9 mouse cellular contexts compared by ENCODE assay signal in genomic region chr3:21988010-21988531, GRCm38 (mm10).
A peak's percentile ranks its signal among the peaks of the same experiment; 100 is the strongest.
DNase-seq lines count a peak whose midpoint lies in the region; ATAC-seq and TF ChIP-seq lines count a peak whose summit lies in the region.
"Had no signal": no experiment of that assay in that cellular context is flagged by ENCODE, and none has a peak within 500 bp of the region (broad histone marks: within the 10 kb centered on the region; RNA-seq: fewer than 3 reads in every experiment).

No protein-coding gene starts in this region.

- peak overlapping the region; percentile 67 for H3K27ac ChIP-seq in heart, embryonic 16.5 days (ENCODE audit: low read length)
- peak overlapping the region; percentile 96 for H3K27ac ChIP-seq in bone marrow, adult 2 months (ENCODE audit: control insufficient read depth, insufficient read depth, low read depth, low read length, poor library complexity)
- H3K27ac ChIP-seq in liver, adult 2 months (replicated peaks; ENCODE audit: insufficient read depth, low read depth, low read length), result peak overlapping the region; percentile 30
- H3K27ac ChIP-seq in spleen, adult 2 months (ENCODE audit: insufficient read depth, low read length), result peak overlapping the region; percentile 96
- H3K27ac ChIP-seq: neural tube, embryonic 13.5 days had no signal

- H3K36me3 ChIP-seq in heart, embryonic 16.5 days (ENCODE audit: control insufficient read depth, insufficient read depth), result no peaks in the 10 kb centered on the region
- H3K36me3 ChIP-seq in liver, adult 2 months (ENCODE audit: control insufficient read depth, insufficient read depth, low read length), result no peaks in the 10 kb centered on the region
- no peaks in the 10 kb centered on the region for H3K36me3 ChIP-seq in spleen, adult 2 months (ENCODE audit: control insufficient read depth, insufficient read depth, low read length)
- H3K36me3 ChIP-seq: neural tube, embryonic 13.5 days had no signal

- peak; percentile 57 for ATAC-seq in heart, embryonic 16.5 days (replicated peaks; ENCODE audit: extremely low read depth, insufficient read depth, low FRiP score)
- no peak for ATAC-seq in cerebellum, adult (ENCODE audit: insufficient number of reproducible peaks, low FRiP score, low TSS enrichment)

- no peaks in the 10 kb centered on the region for H3K9me3 ChIP-seq in heart, embryonic 16.5 days (replicated peaks; ENCODE audit: control insufficient read depth, low read length)
- H3K9me3 ChIP-seq: neural tube, embryonic 13.5 days had no signal

- no peak for TF ChIP-seq CTCF in bone marrow, adult 2 months (IDR thresholded peaks at IDR 0.05; ENCODE audit: control insufficient read depth, insufficient read depth, low read length)
- no peak for TF ChIP-seq CTCF in liver, adult 2 months (IDR thresholded peaks at IDR 0.05; ENCODE audit: low read depth, low read length)
- TF ChIP-seq CTCF in spleen, adult 2 months (IDR thresholded peaks at IDR 0.05; ENCODE audit: extremely low read depth, insufficient read depth, insufficient read length, insufficient replicate concordance), result no peak

- H3K9ac ChIP-seq in heart, embryonic 16.5 days (ENCODE audit: low read length), result no peak overlapping the region
- H3K9ac ChIP-seq in liver, adult 2 months (ENCODE audit: low read depth, low read length), result no peak overlapping the region
- H3K9ac ChIP-seq: neural tube, embryonic 13.5 days had no signal

- no peak overlapping the region for H3K4me2 ChIP-seq in heart, embryonic 16.5 days (ENCODE audit: low read depth, low read length)
- H3K4me2 ChIP-seq: neural tube, embryonic 13.5 days had no signal

- H3K79me2 ChIP-seq in liver, adult 2 months (ENCODE audit: control insufficient read depth, insufficient read depth, low read length), result no peaks in the 10 kb centered on the region

- WGBS in heart, embryonic 16.5 days, result 64% methylated on average over 8 of the region's 8 CpGs
- WGBS in bone marrow, adult 2 months, result under 1% methylated on average over 8 of the region's 8 CpGs
- 31% methylated on average over 8 of the region's 8 CpGs for WGBS in liver, adult 2 months
- 4% methylated on average over 8 of the region's 8 CpGs for WGBS in spleen, adult 2 months

- no peak for DNase-seq in heart, adult 18-20 months
- peak; percentile 58 for DNase-seq in liver, adult 2 months (ENCODE audit: extremely low read depth, low read depth, low spot score)
- DNase-seq in spleen, adult 2 months (ENCODE audit: low read depth in 1 of 2, low spot score in 2 of 2), result peak in 1 of 2 experiments; percentile 57
- no peak for DNase-seq in cerebellum, postnatal 4 days (ENCODE audit: low spot score in 2 of 2)
- DNase-seq in adrenal gland, postnatal 4 days (ENCODE audit: low spot score in 2 of 2), result no peak

- no peak for TF ChIP-seq POLR2A in bone marrow, adult 2 months (IDR thresholded peaks at IDR 0.05; ENCODE audit: borderline replicate concordance, control insufficient read depth, low read depth, low read length)
- TF ChIP-seq POLR2A in liver, adult 2 months (IDR thresholded peaks at IDR 0.05; ENCODE audit: extremely low read depth, insufficient read depth, low read length), result no peak
- TF ChIP-seq POLR2A in spleen, adult 2 months (IDR thresholded peaks at IDR 0.05; ENCODE audit: low read depth, low read length), result no peak; the same call in 1 of the 2 replicates

- H3K27me3 ChIP-seq in heart, embryonic 16.5 days (ENCODE audit: control insufficient read depth, insufficient read depth, low read length), result no peaks in the 10 kb centered on the region
- H3K27me3 ChIP-seq in liver, adult 2 months (ENCODE audit: control insufficient read depth, insufficient read depth, low read length), result no peaks in the 10 kb centered on the region
- no peaks in the 10 kb centered on the region for H3K27me3 ChIP-seq in spleen, adult 2 months (ENCODE audit: control insufficient read depth, insufficient read depth, low read length)
- H3K27me3 ChIP-seq: neural tube, embryonic 13.5 days had no signal

- H3K4me1 ChIP-seq in heart, embryonic 16.5 days (ENCODE audit: control insufficient read depth, insufficient read depth, low read length), result peaks cover 2% of the 10 kb centered on the region
- peaks cover 13% of the 10 kb centered on the region for H3K4me1 ChIP-seq in bone marrow, adult 2 months (ENCODE audit: control insufficient read depth, insufficient read depth, low read length)
- H3K4me1 ChIP-seq in liver, adult 2 months (ENCODE audit: control insufficient read depth, insufficient read depth, low read length), result peaks cover 22% of the 10 kb centered on the region
- peaks cover 43% of the 10 kb centered on the region for H3K4me1 ChIP-seq in spleen, adult 2 months (ENCODE audit: control insufficient read depth, insufficient read depth, insufficient read length)
- H3K4me1 ChIP-seq: neural tube, embryonic 13.5 days had no signal

- H3K4me3 ChIP-seq in heart, embryonic 16.5 days (ENCODE audit: low read length), result no peak overlapping the region
- H3K4me3 ChIP-seq in bone marrow, adult 2 months (replicated peaks; ENCODE audit: control insufficient read depth, low read depth, low read length), result peak overlapping the region; percentile 48
- no peak overlapping the region for H3K4me3 ChIP-seq in liver, adult 2 months (ENCODE audit: insufficient read depth, low read depth, low read length)
- peak overlapping the region; percentile 4; the same call in 1 of the 2 replicates for H3K4me3 ChIP-seq in spleen, adult 2 months (ENCODE audit: extremely low read depth, insufficient read depth, insufficient read length)
- H3K4me3 ChIP-seq: neural tube, embryonic 13.5 days had no signal

Comparison
In these comparisons a context has a peak if more than half of its experiments do, and no peak if none do; other contexts are left out.
1. H3K27ac ChIP-seq: peak in every context shown above with its lines; median percentile 96 in bone marrow, adult 2 months; 96 in spleen, adult 2 months; 67 in heart, embryonic 16.5 days; 30 in liver, adult 2 months.
2. H3K4me3 ChIP-seq: peak in bone marrow, adult 2 months (single experiment) and spleen, adult 2 months (single experiment); none in heart, embryonic 16.5 days (single experiment) and liver, adult 2 months (single experiment).